Mouse (Mus musculus): ENCODE data around the gene Cacnb1.

Gene Cacnb1

GRCm38 (mm10) chr11:98022555-98023371 lies at the start of gene Cacnb1:
Cacnb1 (minus strand) TSS chr11:98023034.
- peak; percentile 64 for DNase-seq (ENCODE audit: low spot score)

GRCm38 (mm10) chr11:98067255-98067654 lies 44.4 kb upstream of the Cacnb1 start:
- DNase-seq (ENCODE audit: low spot score) = no peak

GRCm38 (mm10) chr11:98066201-98066600 lies 43.4 kb upstream of the Cacnb1 start:
- no peak for DNase-seq (ENCODE audit: low spot score)

GRCm38 (mm10) chr11:98061904-98062562 lies 39.2 kb upstream of the Cacnb1 start:
- peak; percentile 59 for DNase-seq (ENCODE audit: low spot score)

GRCm38 (mm10) chr11:98061441-98061840 lies 38.6 kb upstream of the Cacnb1 start:
- no peak for DNase-seq (ENCODE audit: low spot score)

- DNase-seq (ENCODE audit: low spot score) = no peak
Measured at GRCm38 (mm10) chr11:98060104-98060692, 37.4 kb upstream of the Cacnb1 start.

GRCm38 (mm10) chr11:98059662-98060061 lies 36.8 kb upstream of the Cacnb1 start:
- no peak for DNase-seq (ENCODE audit: low spot score)

- no peak for DNase-seq (ENCODE audit: low spot score)
Measured at GRCm38 (mm10) chr11:98057998-98058397, 35.2 kb upstream of the Cacnb1 start.

GRCm38 (mm10) chr11:98057466-98057865 lies 34.6 kb upstream of the Cacnb1 start:
- no peak for DNase-seq (ENCODE audit: low spot score)

- peak; percentile 68 for DNase-seq (ENCODE audit: low spot score)
Measured at GRCm38 (mm10) chr11:98052989-98053834, 30.4 kb upstream of the Cacnb1 start, which contains the start of gene Stac2. Stac2 (minus strand) TSS chr11:98053462.

- no peak for DNase-seq (ENCODE audit: low spot score)
Measured at GRCm38 (mm10) chr11:98052129-98052988, 29.5 kb upstream of the Cacnb1 start.

- DNase-seq (ENCODE audit: low spot score) = no peak
Measured at GRCm38 (mm10) chr11:98051611-98052128, 28.8 kb upstream of the Cacnb1 start.

- DNase-seq (ENCODE audit: low spot score) = no peak
Measured at GRCm38 (mm10) chr11:98050940-98051339, 28.1 kb upstream of the Cacnb1 start.

GRCm38 (mm10) chr11:98050520-98050815 lies 27.6 kb upstream of the Cacnb1 start:
- no peak for DNase-seq (ENCODE audit: low spot score)

GRCm38 (mm10) chr11:98049672-98050519 lies 27.1 kb upstream of the Cacnb1 start:
- DNase-seq (ENCODE audit: low spot score) = no peak

- no peak for DNase-seq (ENCODE audit: low spot score)
Measured at GRCm38 (mm10) chr11:98047745-98048144, 24.9 kb upstream of the Cacnb1 start.

- no peak for DNase-seq (ENCODE audit: low spot score)
Measured at GRCm38 (mm10) chr11:98046466-98046865, 23.6 kb upstream of the Cacnb1 start.

GRCm38 (mm10) chr11:98045596-98045995 lies 22.8 kb upstream of the Cacnb1 start:
- DNase-seq (ENCODE audit: low spot score) = no peak

GRCm38 (mm10) chr11:98044074-98044473 lies 21.2 kb upstream of the Cacnb1 start:
- DNase-seq (ENCODE audit: low spot score) = no peak

- no peak for DNase-seq (ENCODE audit: low spot score)
Measured at GRCm38 (mm10) chr11:98042741-98043140, 19.9 kb upstream of the Cacnb1 start.
